Mouse (Mus musculus): ENCODE measurements around the gene Dok4. TPM values are rescaled to one million over a fixed set of nuclear protein-coding genes. Genes with fewer than 3 reads are reported as not detected.
"Not testable (repeated sequence)": the region's sequence is repeated elsewhere in the genome, so short reads cannot be mapped to it uniquely, and the experiment has no call there.

Gene Dok4
- polyA plus RNA-seq, 1 experiment: 5.3 TPM

DNA sequence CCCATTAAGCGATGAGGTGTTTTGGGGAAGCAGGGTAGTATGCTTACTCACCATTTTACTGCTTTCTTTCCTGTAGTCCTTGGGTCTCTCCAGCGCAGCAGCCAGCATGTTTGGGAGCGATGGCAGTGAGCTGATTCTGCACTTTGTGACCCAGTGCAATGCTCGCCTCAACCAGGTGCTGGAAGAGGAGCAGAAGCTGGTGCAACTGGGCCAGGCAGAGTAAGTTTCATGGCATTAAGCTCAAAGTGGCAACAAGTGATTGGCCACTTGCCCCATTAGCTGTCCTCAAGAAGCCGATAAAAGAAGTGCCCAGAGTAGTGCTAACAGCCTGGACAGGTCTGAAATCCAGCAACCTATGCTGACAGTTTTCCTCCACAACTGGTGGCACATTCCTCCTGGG is 26.1 kb downstream of the Dok4 start:
- Histone ChIP-seq H3K36me3 (ENCODE audit: control insufficient read depth, insufficient read depth, low read length) (peaks cover 17% of the 10 kb centered on the region), H3K27me3 (ENCODE audit: control insufficient read depth, insufficient read depth, low read length) (no peaks in the 10 kb centered on the region), H3K27ac (ENCODE audit: insufficient read depth, low read length) (no peak overlapping the region), H3K4me3 (ENCODE audit: extremely low read depth, insufficient read depth, insufficient read length) (no peak overlapping the region), H3K4me1 (ENCODE audit: control insufficient read depth, insufficient read depth, insufficient read length) (no peaks in the 10 kb centered on the region)
- DNase-seq (ENCODE audit: low read depth in 1 of 2, low spot score in 2 of 2): no peak
- no peak for TF ChIP-seq POLR2A (IDR thresholded peaks at IDR 0.05; ENCODE audit: low read depth, low read length)
- TF ChIP-seq CTCF (IDR thresholded peaks at IDR 0.05; ENCODE audit: extremely low read depth, insufficient read depth, insufficient read length, insufficient replicate concordance): no peak
- WGBS: 91% methylated on average over 5 of the region's 5 CpGs

DNA sequence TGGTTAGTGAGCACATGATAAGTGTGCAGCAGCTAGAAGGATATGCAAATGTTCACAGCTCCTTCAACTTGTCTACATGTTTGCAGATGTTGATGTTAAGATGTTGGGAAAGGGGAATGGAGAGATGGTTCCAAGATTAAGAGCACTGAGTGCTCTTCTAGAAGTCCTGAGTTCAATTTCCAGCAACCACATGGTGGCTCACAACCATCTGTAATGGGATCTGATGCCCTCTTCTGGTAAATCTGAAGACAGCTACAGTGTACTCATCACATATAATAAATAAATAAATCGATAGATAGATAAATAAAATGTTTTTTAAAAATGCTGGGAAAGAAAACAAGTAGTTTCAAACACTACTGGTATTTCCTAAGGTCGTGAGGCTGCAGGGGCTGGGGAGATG is 34.9 kb downstream of the Dok4 start:
- no peaks in the 10 kb centered on the region for H3K27me3 ChIP-seq (ENCODE audit: control insufficient read depth, insufficient read depth, low read length)
- DNase-seq (ENCODE audit: low read depth in 1 of 2, low spot score in 2 of 2): no peak
- peaks cover 12% of the 10 kb centered on the region for H3K36me3 ChIP-seq (ENCODE audit: control insufficient read depth, insufficient read depth, low read length)
- H3K27ac ChIP-seq (ENCODE audit: insufficient read depth, low read length): no peak overlapping the region
- H3K4me1 ChIP-seq (ENCODE audit: control insufficient read depth, insufficient read depth, insufficient read length): peaks cover 4% of the 10 kb centered on the region; the same call in 1 of the 2 replicates
- WGBS: 79% methylated on average over 2 of the region's 2 CpGs
- TF ChIP-seq CTCF (IDR thresholded peaks at IDR 0.05; ENCODE audit: extremely low read depth, insufficient read depth, insufficient read length, insufficient replicate concordance) (no peak), POLR2A (IDR thresholded peaks at IDR 0.05; ENCODE audit: low read depth, low read length) (no peak)
- H3K4me3 ChIP-seq (ENCODE audit: extremely low read depth, insufficient read depth, insufficient read length): no peak overlapping the region

DNA sequence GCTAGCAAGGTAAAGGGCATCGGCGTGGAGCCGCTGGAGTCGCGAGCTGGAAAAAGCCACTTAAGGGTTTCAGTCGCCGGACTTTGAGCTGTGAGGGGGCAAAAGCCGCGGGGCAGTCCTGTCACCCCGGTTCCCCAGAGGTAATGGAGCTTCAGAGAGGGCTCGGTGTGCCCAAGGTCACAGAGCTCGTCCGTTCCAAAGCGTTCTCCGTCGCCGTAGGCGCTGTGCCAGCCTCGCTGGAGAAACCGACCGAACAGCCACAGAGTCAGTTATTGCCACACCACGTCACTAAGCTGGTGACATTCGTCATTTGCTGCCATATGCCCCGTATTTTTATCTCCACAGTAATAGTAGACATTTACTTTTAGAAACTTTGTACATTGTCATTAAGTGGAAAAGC is 37.5 kb downstream of the Dok4 start:
- peaks cover 1% of the 10 kb centered on the region; the same call in 1 of the 2 replicates for H3K36me3 ChIP-seq (ENCODE audit: control insufficient read depth, insufficient read depth, low read length)
- H3K27me3 ChIP-seq (ENCODE audit: control insufficient read depth, insufficient read depth, low read length): no peaks in the 10 kb centered on the region
- H3K4me1 ChIP-seq (ENCODE audit: control insufficient read depth, insufficient read depth, insufficient read length): peaks cover 4% of the 10 kb centered on the region; the same call in 1 of the 2 replicates
- peak; percentile 40 to 41 for DNase-seq (ENCODE audit: low read depth in 1 of 2, low spot score in 2 of 2)
- peak overlapping the region; percentile 88 for H3K4me3 ChIP-seq (ENCODE audit: extremely low read depth, insufficient read depth, insufficient read length)
- no peak for TF ChIP-seq POLR2A (IDR thresholded peaks at IDR 0.05; ENCODE audit: low read depth, low read length)
- TF ChIP-seq CTCF (IDR thresholded peaks at IDR 0.05; ENCODE audit: extremely low read depth, insufficient read depth, insufficient read length, insufficient replicate concordance): no peak
- H3K27ac ChIP-seq (ENCODE audit: insufficient read depth, low read length): peak overlapping the region; percentile 91
- under 1% methylated on average over 24 of the region's 24 CpGs for WGBS

DNA sequence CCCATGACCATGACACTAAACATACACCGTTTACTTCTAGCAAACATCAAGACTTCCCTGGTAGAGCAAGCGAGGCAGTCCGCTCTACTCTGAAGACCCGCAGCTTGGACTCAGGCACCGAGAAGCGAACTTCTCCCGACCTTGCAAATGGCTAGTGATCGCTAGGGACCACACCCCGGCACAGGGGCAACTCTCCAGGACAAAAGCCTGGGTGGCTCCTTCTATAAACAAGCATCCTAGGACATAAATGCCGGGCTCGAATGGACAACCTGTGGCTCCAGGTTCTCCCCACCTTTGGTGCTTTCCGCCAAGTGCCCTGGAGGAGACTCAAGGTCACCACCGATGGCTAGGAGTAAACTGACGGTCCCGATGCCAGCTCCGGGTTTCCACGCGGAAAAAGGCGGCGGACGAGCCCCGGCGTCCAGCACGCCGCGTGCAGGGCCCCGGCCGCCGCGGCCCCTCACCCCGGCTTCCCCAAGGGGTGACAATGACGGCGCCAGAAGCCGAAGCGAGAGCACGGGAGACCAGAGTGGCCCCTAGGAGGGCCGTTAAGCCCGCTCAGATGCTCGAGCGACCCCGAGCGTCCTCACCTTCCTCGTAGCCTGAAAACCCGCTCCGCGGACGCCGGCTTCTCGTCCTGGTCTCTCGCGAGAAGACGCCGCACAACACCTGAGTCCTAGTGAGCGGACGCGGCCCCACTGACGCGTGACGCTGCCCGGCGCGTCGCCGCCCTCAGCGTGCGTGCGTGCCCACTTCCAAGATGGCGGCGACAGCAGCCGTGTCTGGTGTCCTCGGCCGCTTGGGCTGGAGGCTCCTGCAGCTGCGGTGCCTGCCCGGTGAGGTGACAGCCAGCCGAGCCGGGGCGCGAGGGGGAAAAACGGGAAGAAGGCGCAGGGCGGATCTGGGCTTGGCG is 38.2 kb downstream of the Dok4 start, which contains the start of the genes Coq9 and Ciapin1:
Gene Coq9 (plus strand): TSS at position 660 of the 913 bp plus-strand sequence.
Gene Ciapin1 (minus strand): TSS at position 697 of the 913 bp plus-strand sequence.
- peak within 1 kb of the TSS; percentile 88 for H3K4me3 ChIP-seq (ENCODE audit: extremely low read depth, insufficient read depth, insufficient read length)
- H3K27ac ChIP-seq (ENCODE audit: insufficient read depth, low read length): peak within 1 kb of the TSS; percentile 91
- peaks cover 1% of the 10 kb centered on the region; the same call in 1 of the 2 replicates for H3K36me3 ChIP-seq (ENCODE audit: control insufficient read depth, insufficient read depth, low read length)
- peak; percentile 90 to 96 for DNase-seq (ENCODE audit: low read depth in 1 of 2, low spot score in 2 of 2)
- under 1% methylated on average over 82 of the region's 82 CpGs for WGBS
- H3K4me1 ChIP-seq (ENCODE audit: control insufficient read depth, insufficient read depth, insufficient read length): peaks cover 4% of the 10 kb centered on the region; the same call in 1 of the 2 replicates
- no peaks in the 10 kb centered on the region for H3K27me3 ChIP-seq (ENCODE audit: control insufficient read depth, insufficient read depth, low read length)
- TF ChIP-seq POLR2A (IDR thresholded peaks at IDR 0.05; ENCODE audit: low read depth, low read length): peak; percentile 84
- TF ChIP-seq CTCF (IDR thresholded peaks at IDR 0.05; ENCODE audit: extremely low read depth, insufficient read depth, insufficient read length, insufficient replicate concordance): no peak

DNA sequence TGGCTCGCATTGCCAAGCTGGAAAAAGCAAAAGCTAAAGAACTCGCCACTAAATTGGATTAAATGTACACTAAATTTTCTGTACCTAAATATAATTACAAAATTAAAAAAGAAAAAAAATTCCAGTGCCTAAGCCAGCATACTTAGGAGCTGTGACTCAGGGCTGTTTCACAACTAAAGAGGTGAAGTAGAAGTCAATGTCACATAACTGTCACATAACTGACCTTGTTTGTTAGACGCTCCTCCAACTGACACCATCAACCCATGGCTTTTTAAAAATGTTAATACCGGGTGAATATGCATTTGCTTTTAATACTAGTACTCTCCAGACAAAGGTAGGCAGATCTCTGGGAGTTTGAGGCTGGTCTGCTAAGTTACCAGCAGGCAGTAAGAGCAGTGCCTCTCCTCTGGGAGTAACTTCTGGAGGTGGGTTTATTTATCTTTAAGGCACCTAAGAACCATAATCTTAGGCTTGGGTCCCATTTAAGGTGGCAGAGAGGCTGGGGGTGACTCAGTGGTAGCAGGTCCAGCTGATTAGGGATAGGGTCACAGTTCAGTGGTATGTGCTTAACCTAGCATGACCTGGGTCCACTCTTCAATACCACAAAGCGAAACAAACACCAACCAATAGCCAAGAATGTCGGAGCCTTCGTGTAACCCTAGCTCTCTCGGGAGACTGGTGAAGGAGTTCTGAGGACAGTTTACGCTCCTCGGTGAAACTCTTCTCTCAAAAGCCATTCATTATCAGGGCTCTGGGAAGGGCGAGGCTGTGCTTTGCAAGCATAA is 39.5 kb downstream of the Dok4 start:
- H3K4me3 ChIP-seq (ENCODE audit: extremely low read depth, insufficient read depth, insufficient read length): no peak overlapping the region

DNA sequence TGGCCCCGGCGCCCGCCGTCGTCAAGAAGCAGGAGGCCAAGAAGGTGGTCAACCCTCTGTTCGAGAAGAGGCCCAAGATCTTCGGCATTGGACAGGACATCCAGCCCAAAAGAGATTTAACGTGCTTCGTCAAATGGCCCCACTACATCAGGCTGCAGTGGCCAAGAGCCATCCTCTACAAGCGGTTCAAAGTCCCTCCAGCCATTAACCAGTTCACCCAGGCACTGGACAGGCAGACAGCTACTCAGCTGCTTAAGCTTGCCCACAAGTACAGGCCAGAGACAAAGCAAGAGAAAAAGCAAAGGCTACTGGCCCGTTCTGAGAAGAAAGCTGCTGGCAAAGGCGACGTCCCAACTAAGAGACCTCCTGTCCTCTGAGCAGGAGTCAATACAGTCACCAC is 40.4 kb downstream of the Dok4 start:
- H3K4me1 ChIP-seq (ENCODE audit: control insufficient read depth, insufficient read depth, insufficient read length); H3K36me3 ChIP-seq (ENCODE audit: control insufficient read depth, insufficient read depth, low read length); H3K27me3 ChIP-seq (ENCODE audit: control insufficient read depth, insufficient read depth, low read length); H3K4me3 ChIP-seq (ENCODE audit: extremely low read depth, insufficient read depth, insufficient read length); H3K27ac ChIP-seq (ENCODE audit: insufficient read depth, low read length); DNase-seq (ENCODE audit: low read depth in 1 of 2, low spot score in 2 of 2): not testable (repeated sequence)
- 97% methylated on average over 13 of the region's 13 CpGs for WGBS

More for the DNA sequence above, 39.5 kb downstream of the Dok4 start:
- no peak for DNase-seq (ENCODE audit: low read depth in 1 of 2, low spot score in 2 of 2)
- H3K36me3 ChIP-seq (ENCODE audit: control insufficient read depth, insufficient read depth, low read length): peaks cover 1% of the 10 kb centered on the region; the same call in 1 of the 2 replicates
- 75% methylated on average over 11 of the region's 11 CpGs for WGBS
- TF ChIP-seq POLR2A (IDR thresholded peaks at IDR 0.05; ENCODE audit: low read depth, low read length) (no peak), CTCF (IDR thresholded peaks at IDR 0.05; ENCODE audit: extremely low read depth, insufficient read depth, insufficient read length, insufficient replicate concordance) (no peak)
- no peaks in the 10 kb centered on the region for H3K27me3 ChIP-seq (ENCODE audit: control insufficient read depth, insufficient read depth, low read length)
- H3K4me1 ChIP-seq (ENCODE audit: control insufficient read depth, insufficient read depth, insufficient read length): peaks cover 4% of the 10 kb centered on the region; the same call in 1 of the 2 replicates
- no peak overlapping the region for H3K27ac ChIP-seq (ENCODE audit: insufficient read depth, low read length)

DNA sequence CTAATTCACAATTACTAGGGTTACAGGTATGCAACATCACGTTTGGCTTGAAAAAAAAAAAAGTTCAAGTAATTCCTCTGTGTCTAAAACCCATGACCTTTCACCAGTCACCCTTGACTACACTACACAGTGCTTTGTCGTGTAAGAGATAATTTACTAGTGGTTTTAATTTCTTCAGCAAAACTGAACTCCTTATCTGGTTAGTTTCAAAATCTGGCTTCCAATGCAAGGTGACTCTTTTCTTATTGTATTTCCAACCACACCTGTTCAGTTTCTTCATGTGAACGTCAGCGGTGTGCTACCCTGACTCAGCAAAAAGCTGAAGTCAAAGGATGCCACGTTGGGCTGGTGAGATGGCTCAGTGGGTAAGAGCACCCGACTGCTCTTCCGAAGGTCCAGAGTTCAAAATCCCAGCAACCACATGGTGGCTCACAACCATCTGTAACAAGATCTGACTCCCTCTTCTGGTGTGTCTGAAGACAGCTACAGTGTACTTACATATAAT is 42.2 kb downstream of the Dok4 start:
- not testable (repeated sequence) for DNase-seq (ENCODE audit: low read depth in 1 of 2, low spot score in 2 of 2); H3K27ac ChIP-seq (ENCODE audit: insufficient read depth, low read length); H3K27me3 ChIP-seq (ENCODE audit: control insufficient read depth, insufficient read depth, low read length); H3K4me3 ChIP-seq (ENCODE audit: extremely low read depth, insufficient read depth, insufficient read length); H3K4me1 ChIP-seq (ENCODE audit: control insufficient read depth, insufficient read depth, insufficient read length); H3K36me3 ChIP-seq (ENCODE audit: control insufficient read depth, insufficient read depth, low read length)
- WGBS: 68% methylated on average over 7 of the region's 7 CpGs
